Mouse (Mus musculus) bone marrow, adult 2 months (tissue): ENCODE measurements at regions not wholly inside any gene's neighbourhood (a gene's known extent, or its start where the extent isn't known, plus 50 kb on each side); places are given as distances from the start of the nearest gene placed in this dataset.

Experiments
- CTCF ChIP-seq: fragments of 200-500 bp; IDR thresholded peaks from 2 replicates; pipeline ENCODE4 v1.5.1; 2011; ENCODE audit warnings: low read length, control low read depth; ENCODE audit not compliant: control insufficient read depth, insufficient read depth
- POLR2A ChIP-seq: fragments of 200-500 bp; IDR thresholded peaks from 2 replicates; pipeline ENCODE4 v1.6.1; 2011; ENCODE audit warnings: low read depth, mild to moderate bottlenecking, control low read depth, low read length, borderline replicate concordance; ENCODE audit not compliant: control insufficient read depth

- TF ChIP-seq POLR2A (no peak), CTCF (no peak)
Measured at GRCm38 (mm10) chr2:133429369-133430062, 122.4 kb upstream of the Bmp2 start.
